Mouse (Mus musculus) mesoderm, embryonic 11.5 days (tissue): ENCODE measurements at regions not wholly inside any gene's neighbourhood (a gene's known extent, or its start where the extent isn't known, plus 50 kb on each side); places are given as distances from the start of the nearest gene placed in this dataset.
A peak's percentile ranks its signal among the peaks of the same experiment; 100 is the strongest.

Experiments
- DNase-seq: peaks from one replicate; pipeline ENCODE4 v3.0.0-alpha.2; 2012; ENCODE audit warnings: low read depth, low spot score

- peak; percentile 76 for DNase-seq
These were observed 72.9 kb upstream of the Frmd6 start for GRCm38 (mm10) chr12:70752266-70752910.

GRCm38 (mm10) chr12:70752911-70753290 is 72.4 kb upstream of the Frmd6 start:
- DNase-seq: no peak

GRCm38 (mm10) chr12:70753458-70753857 is 71.9 kb upstream of the Frmd6 start:
- no peak for DNase-seq

- no peak for DNase-seq
These were observed 67.2 kb upstream of the Frmd6 start for GRCm38 (mm10) chr12:70758080-70758479.

- DNase-seq: no peak
These were observed 61.8 kb upstream of the Frmd6 start for GRCm38 (mm10) chr12:70763542-70763941.

- DNase-seq: no peak
These were observed 59.0 kb upstream of the Frmd6 start for GRCm38 (mm10) chr12:70766319-70766718.

GRCm38 (mm10) chr12:70767959-70768358 is 57.4 kb upstream of the Frmd6 start:
- DNase-seq: no peak

GRCm38 (mm10) chr12:70768745-70769144 is 56.6 kb upstream of the Frmd6 start:
- DNase-seq: no peak

GRCm38 (mm10) chr12:70769538-70770176 is 55.7 kb upstream of the Frmd6 start:
- no peak for DNase-seq

- DNase-seq: no peak
These were observed 51.3 kb upstream of the Frmd6 start for GRCm38 (mm10) chr12:70774006-70774405.

- DNase-seq: no peak
These were observed 50.3 kb upstream of the Frmd6 start for GRCm38 (mm10) chr12:70774816-70775591.
